Mouse (Mus musculus) lung, adult 2 months (tissue): Measurements from ENCODE around the gene Sh2d4b. TPM values are rescaled to one million over a fixed set of nuclear protein-coding genes. Genes with fewer than 3 reads are reported as not detected.

ENCODE experiments used
- DNase-seq: peaks from one replicate; pipeline ENCODE4 v3.0.0; 2022
- H3K4me1 ChIP-seq: fragments of 200-500 bp; 2 replicates; pipeline ENCODE4 v1.6.1; 2011; ENCODE audit warnings: low read length; ENCODE audit not compliant: control insufficient read depth, insufficient read depth
- H3K4me3 ChIP-seq: fragments of 200-500 bp; replicated peaks from 2 replicates; pipeline ENCODE3; 2011; ENCODE audit warnings: low read depth, mild to moderate bottlenecking, control low read depth, low read length; ENCODE audit errors: extremely low read depth
- CTCF ChIP-seq: fragments of 200-500 bp; IDR thresholded peaks from 2 replicates; pipeline ENCODE4 v1.5.1; 2011; ENCODE audit warnings: mild to moderate bottlenecking, low read length, control low read depth; ENCODE audit not compliant: insufficient read depth
- POLR2A ChIP-seq: fragments of 200-500 bp; IDR thresholded peaks from 2 replicates; pipeline ENCODE4 v1.6.1; 2011; ENCODE audit warnings: low read depth, mild to moderate bottlenecking, control low read depth, low read length, borderline replicate concordance; ENCODE audit errors: extremely low read depth
- WGBS: fragments of 180-500 bp; shearing (Covaris S2); methylation state at CpG from one replicate; pipeline ENCODE4 v1.1.7; 2018; 5-methylcytosine and 5-hydroxymethylcytosine counted together
- polyA plus RNA-seq: library from polyadenylated mRNA; depleted of rRNA; stranded (reverse); fragments of >200 nt; gene quantifications from 2 replicates; pipeline ENCODE4 v1.2.3, GENCODE M21; 2012

Gene Sh2d4b
- polyA plus RNA-seq, 1 experiment: 0.54 TPM

GRCm38 (mm10) chr14:40913709-40914108 lies 20.6 kb upstream of the Sh2d4b start:
- WGBS: 88% methylated on average over 6 of the region's 6 CpGs
- Histone ChIP-seq H3K4me1 (no peaks in the 10 kb centered on the region), H3K4me3 (no peak overlapping the region)
- TF ChIP-seq POLR2A (no peak), CTCF (no peak)
- DNase-seq: no peak

GRCm38 (mm10) chr14:40911529-40911928 lies 18.5 kb upstream of the Sh2d4b start:
- TF ChIP-seq POLR2A (no peak), CTCF (no peak)
- H3K4me1 ChIP-seq: no peaks in the 10 kb centered on the region
- H3K4me3 ChIP-seq: no peak overlapping the region
- no peak for DNase-seq

DNA sequence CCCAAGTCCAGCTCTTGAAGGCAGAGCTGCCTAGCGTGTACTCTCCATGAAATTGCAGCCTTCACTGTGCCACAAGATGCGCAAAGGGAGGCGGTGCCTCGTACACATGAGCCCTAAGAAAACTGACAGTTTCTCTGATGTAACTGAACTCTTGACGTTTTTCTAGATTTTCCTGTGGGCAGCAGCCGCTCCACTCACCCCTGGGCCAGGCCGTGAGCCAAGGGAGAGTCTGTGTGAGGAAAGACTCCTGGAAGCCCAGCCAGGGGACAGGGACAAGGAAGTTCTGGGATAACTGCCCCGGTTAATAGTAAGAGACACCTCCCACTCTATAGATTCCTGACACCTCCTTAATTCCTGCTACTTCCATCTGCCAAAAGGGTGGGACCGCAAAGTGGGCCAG lies 15.7 kb upstream of the Sh2d4b start:
- Histone ChIP-seq H3K4me3 (no peak overlapping the region), H3K4me1 (no peaks in the 10 kb centered on the region)
- no peak for DNase-seq
- TF ChIP-seq CTCF: no peak
- TF ChIP-seq POLR2A: no peak
- 78% methylated on average over 9 of the region's 9 CpGs for WGBS

DNA sequence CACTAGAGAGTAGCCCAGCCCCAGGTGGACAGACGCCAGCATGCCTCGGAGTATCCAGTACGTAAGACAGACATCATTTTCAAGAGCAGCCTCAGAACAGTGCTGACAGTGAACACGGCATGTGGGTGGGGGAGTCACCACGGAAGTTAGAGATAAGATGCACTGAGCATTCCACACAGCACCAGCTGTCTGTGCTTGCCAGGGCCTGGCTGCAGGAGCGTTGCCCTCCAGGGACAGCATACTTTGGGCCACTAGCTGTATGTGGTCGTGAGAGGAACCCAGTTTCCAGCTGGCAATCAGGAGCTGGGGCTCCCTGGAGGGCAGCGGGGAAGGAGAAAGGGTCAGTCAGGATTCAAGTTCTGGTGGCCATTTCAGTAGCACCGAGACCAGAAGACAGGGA lies 13.7 kb upstream of the Sh2d4b start:
- DNase-seq: no peak
- peaks cover 2% of the 10 kb centered on the region; the same call in 1 of the 2 replicates for H3K4me1 ChIP-seq
- H3K4me3 ChIP-seq: no peak overlapping the region
- TF ChIP-seq POLR2A (no peak), CTCF (no peak)
- 73% methylated on average over 9 of the region's 9 CpGs for WGBS

- H3K4me1 ChIP-seq: peaks cover 2% of the 10 kb centered on the region; the same call in 1 of the 2 replicates
- no peak for DNase-seq
- 78% methylated on average over 8 of the region's 8 CpGs for WGBS
- no peak overlapping the region for H3K4me3 ChIP-seq
- TF ChIP-seq CTCF: no peak
- no peak for TF ChIP-seq POLR2A
Observed at GRCm38 (mm10) chr14:40905813-40906212, 12.7 kb upstream of the Sh2d4b start.

DNA sequence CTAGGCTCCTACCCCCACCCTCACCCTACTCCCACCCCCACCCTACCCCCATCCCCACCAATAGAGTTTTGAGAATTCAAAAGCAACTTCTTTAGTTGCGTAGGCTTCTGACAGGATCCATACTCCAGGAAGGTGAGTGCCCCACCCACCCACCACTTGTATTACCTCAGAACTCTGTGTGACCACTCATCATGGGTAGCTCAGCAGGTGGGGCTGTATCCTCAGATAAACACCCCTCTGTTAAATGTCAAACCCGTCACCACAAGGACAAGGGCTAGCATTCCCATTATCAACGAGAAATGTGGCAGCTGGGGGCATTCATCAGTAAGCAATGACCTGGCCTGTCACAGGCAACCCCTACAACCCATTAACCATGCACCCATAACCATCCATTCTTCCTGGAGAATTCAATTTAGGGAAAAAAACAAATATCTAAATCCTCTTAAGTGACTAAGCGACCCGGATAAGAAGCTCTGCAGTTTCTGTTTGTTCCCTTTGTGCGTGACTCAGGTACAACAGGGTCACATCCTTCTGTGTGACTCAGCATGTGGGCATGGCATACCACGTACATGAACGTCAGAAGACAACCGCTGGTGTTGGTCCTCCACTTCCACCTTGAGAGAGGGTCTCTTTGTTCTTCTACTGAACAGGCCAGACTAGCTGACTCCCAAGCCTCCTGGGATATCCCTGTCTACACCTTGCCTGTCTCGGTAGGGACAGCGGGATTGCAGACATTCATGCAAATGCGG lies 9.4 kb upstream of the Sh2d4b start:
- no peak for DNase-seq
- no peak overlapping the region for H3K4me3 ChIP-seq
- 56% methylated on average over 12 of the region's 12 CpGs for WGBS
- no peak for TF ChIP-seq CTCF
- no peak for TF ChIP-seq POLR2A
- peaks cover 2% of the 10 kb centered on the region; the same call in 1 of the 2 replicates for H3K4me1 ChIP-seq

GRCm38 (mm10) chr14:40900267-40900666 lies 7.2 kb upstream of the Sh2d4b start:
- WGBS: 56% methylated on average over 2 of the region's 2 CpGs
- Histone ChIP-seq H3K4me1 (peaks cover 2% of the 10 kb centered on the region; the same call in 1 of the 2 replicates), H3K4me3 (no peak overlapping the region)
- TF ChIP-seq POLR2A: no peak
- no peak for TF ChIP-seq CTCF
- no peak for DNase-seq

DNA sequence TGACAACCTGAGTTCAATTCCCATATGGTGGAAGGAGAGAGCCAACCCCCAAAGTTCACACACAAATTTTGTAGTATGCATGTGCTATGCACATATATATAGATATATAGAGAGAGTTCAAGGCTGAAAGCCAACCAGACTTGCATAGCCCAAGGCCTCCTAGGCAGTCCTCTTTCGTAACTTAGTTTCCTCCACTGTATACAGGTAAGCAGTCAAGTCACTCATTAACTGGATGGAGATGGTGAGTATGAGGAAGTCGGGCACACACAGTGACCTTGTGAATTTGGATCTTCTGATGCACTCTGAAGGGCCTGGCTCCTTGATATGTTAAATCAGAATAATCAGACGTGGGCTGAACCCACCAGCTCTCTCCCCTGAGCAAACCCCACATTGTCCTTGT lies 4.8 kb upstream of the Sh2d4b start:
- Histone ChIP-seq H3K4me1 (no peaks in the 10 kb centered on the region; the same call in none of the 2 replicates), H3K4me3 (no peak overlapping the region)
- DNase-seq: no peak
- 66% methylated on average over 3 of the region's 3 CpGs for WGBS
- TF ChIP-seq POLR2A (no peak), CTCF (no peak)

DNA sequence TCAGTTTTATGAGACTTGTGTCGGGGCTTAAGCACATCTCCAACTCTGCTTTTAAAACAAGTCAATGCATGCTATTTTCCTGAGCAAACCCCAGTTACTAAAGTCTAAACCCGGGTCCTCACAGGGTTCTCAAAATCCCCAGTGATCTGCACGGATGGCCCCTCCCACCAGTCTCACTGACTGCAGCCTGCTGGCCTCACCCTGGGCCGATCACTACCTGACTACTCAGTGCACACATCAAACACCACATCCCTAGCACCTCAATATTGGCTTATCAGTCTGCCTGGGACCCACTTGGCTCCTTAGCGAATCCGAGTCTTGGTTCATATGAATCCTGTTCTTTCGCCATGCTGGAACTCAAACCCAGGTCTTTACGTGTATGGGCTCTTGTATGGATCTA lies 2.6 kb upstream of the Sh2d4b start:
- WGBS: 69% methylated on average over 8 of the region's 8 CpGs
- TF ChIP-seq CTCF: no peak
- TF ChIP-seq POLR2A: no peak
- no peaks in the 10 kb centered on the region; the same call in 1 of the 2 replicates for H3K4me1 ChIP-seq
- no peak overlapping the region for H3K4me3 ChIP-seq
- no peak for DNase-seq
